ENCODE assay signal across 8 mouse cellular contexts in genomic region chr16:5255779-5256496, GRCm38 (mm10). TPM values are rescaled to one million over a fixed set of nuclear protein-coding genes. Genes with fewer than 3 reads are reported as not detected.
A peak's percentile ranks its signal among the peaks of the same experiment; 100 is the strongest.
DNase-seq lines count a peak whose midpoint lies in the region; ATAC-seq and TF ChIP-seq lines count a peak whose summit lies in the region.

Gene Eef2kmt, minus strand, starts transcription at chr16:5255983.

- peak within 1 kb of the TSS; percentile 84 for H3K9ac ChIP-seq in heart, embryonic 11.5 days (ENCODE audit: low read depth, low read length)
- H3K9ac ChIP-seq in kidney, embryonic 16.5 days (replicated peaks; ENCODE audit: low read length) = peak within 1 kb of the TSS; percentile 86
- H3K9ac ChIP-seq in liver, adult 2 months (ENCODE audit: low read depth, low read length) = peak within 1 kb of the TSS; percentile 73

- 1% methylated on average over 57 of the region's 57 CpGs for WGBS in heart, embryonic 11.5 days (ENCODE audit: insufficient replicate concordance)
- WGBS in kidney, embryonic 16.5 days = 1% methylated on average over 57 of the region's 57 CpGs
- 1% methylated on average over 57 of the region's 57 CpGs for WGBS in liver, adult 2 months

- H3K9me3 ChIP-seq in erythroblast, embryonic 14.5 days (ENCODE audit: control insufficient read depth, low read length) = no peaks in the 10 kb centered on the region
- H3K9me3 ChIP-seq in heart, embryonic 11.5 days (replicated peaks; ENCODE audit: control insufficient read depth, low read length) = no peaks in the 10 kb centered on the region
- no peaks in the 10 kb centered on the region for H3K9me3 ChIP-seq in kidney, embryonic 16.5 days (ENCODE audit: low read length)

- TF ChIP-seq CTCF in C2C12 (IDR thresholded peaks at IDR 0.05; ENCODE audit: control insufficient read depth, insufficient read depth, insufficient read length) = peak; percentile 64
- peak; percentile 78 for TF ChIP-seq CTCF in brain, embryonic 14.5 days (IDR thresholded peaks at IDR 0.05; ENCODE audit: borderline replicate concordance, extremely low read depth, insufficient read depth, insufficient read length)
- TF ChIP-seq CTCF in liver, adult 2 months (IDR thresholded peaks at IDR 0.05; ENCODE audit: low read depth, low read length) = peak; percentile 61

- H3K27ac ChIP-seq in heart, embryonic 11.5 days (ENCODE audit: low read depth, low read length) = peak within 1 kb of the TSS; percentile 67
- H3K27ac ChIP-seq in kidney, embryonic 16.5 days (ENCODE audit: low read length) = peak within 1 kb of the TSS; percentile 89
- peak within 1 kb of the TSS; percentile 32 for H3K27ac ChIP-seq in liver, adult 2 months (replicated peaks; ENCODE audit: insufficient read depth, low read depth, low read length)

- peak within 1 kb of the TSS; percentile 79 for H3ac ChIP-seq in C2C12 (ENCODE audit: control insufficient read depth, insufficient read length, low read depth)
- H3ac ChIP-seq in myocyte (ENCODE audit: control insufficient read depth, insufficient read length) = peak within 1 kb of the TSS; percentile 24

- H3K4me1 ChIP-seq in erythroblast, embryonic 14.5 days (ENCODE audit: control insufficient read depth) = peaks cover 25% of the 10 kb centered on the region
- H3K4me1 ChIP-seq in heart, embryonic 11.5 days (ENCODE audit: control insufficient read depth, insufficient read depth, low read length) = peaks cover 6% of the 10 kb centered on the region
- peaks cover 16% of the 10 kb centered on the region; the same call in 1 of the 2 replicates for H3K4me1 ChIP-seq in kidney, embryonic 16.5 days (ENCODE audit: insufficient read depth, low read length)
- H3K4me1 ChIP-seq in liver, adult 2 months (ENCODE audit: control insufficient read depth, insufficient read depth, low read length) = peaks cover 10% of the 10 kb centered on the region

- peak; percentile 96 for ATAC-seq in heart, embryonic 11.5 days (replicated peaks; ENCODE audit: insufficient number of reproducible peaks, low FRiP score, low TSS enrichment)
- peak; percentile 97 for ATAC-seq in kidney, embryonic 16.5 days (ENCODE audit: low FRiP score, low TSS enrichment)

- peak within 1 kb of the TSS; percentile 44 for H3K4me3 ChIP-seq in C2C12 (ENCODE audit: insufficient read depth, poor library complexity, severe bottlenecking)
- H3K4me3 ChIP-seq in erythroblast, embryonic 14.5 days (replicated peaks) = peak within 1 kb of the TSS; percentile 66
- peak within 1 kb of the TSS; percentile 65 for H3K4me3 ChIP-seq in heart, embryonic 11.5 days (ENCODE audit: low read depth, low read length)
- peak within 1 kb of the TSS; percentile 83 for H3K4me3 ChIP-seq in kidney, embryonic 16.5 days (ENCODE audit: low read length)
- peak within 1 kb of the TSS; percentile 71 for H3K4me3 ChIP-seq in liver, adult 2 months (ENCODE audit: insufficient read depth, low read depth, low read length)
- H3K4me3 ChIP-seq in myocyte = peak within 1 kb of the TSS; percentile 42

- TF ChIP-seq POLR2A in brain, embryonic 14.5 days (IDR thresholded peaks at IDR 0.05; ENCODE audit: borderline replicate concordance, extremely low read depth, insufficient read depth, insufficient read length, poor library complexity, severe bottlenecking) = peak; percentile 43; the same call in 1 of the 2 replicates
- TF ChIP-seq POLR2A in liver, adult 2 months (IDR thresholded peaks at IDR 0.05; ENCODE audit: extremely low read depth, insufficient read depth, low read length) = 0 out of 2 replicates have a peak, but pooled peaks have one; percentile 43
- peak; percentile 82 for TF ChIP-seq POLR2A in myocyte (IDR thresholded peaks at IDR 0.05; ENCODE audit: insufficient read length, low read depth)

- H3K79me3 ChIP-seq in C2C12 (ENCODE audit: low read depth) = no peaks in the 10 kb centered on the region

- H3K4me2 ChIP-seq in heart, embryonic 11.5 days = peak within 1 kb of the TSS; percentile 87
- H3K4me2 ChIP-seq in kidney, embryonic 16.5 days (replicated peaks; ENCODE audit: low read depth, low read length) = peak within 1 kb of the TSS; percentile 64
- peak within 1 kb of the TSS; percentile 96 for H3K4me2 ChIP-seq in myocyte (ENCODE audit: low read depth)

- H3K27me3 ChIP-seq in C2C12 (ENCODE audit: control insufficient read depth, insufficient read depth, insufficient read length) = no peaks in the 10 kb centered on the region
- no peaks in the 10 kb centered on the region for H3K27me3 ChIP-seq in erythroblast, embryonic 14.5 days (ENCODE audit: control insufficient read depth)
- H3K27me3 ChIP-seq in heart, embryonic 11.5 days (ENCODE audit: control insufficient read depth, insufficient read depth, low read length) = no peaks in the 10 kb centered on the region
- H3K27me3 ChIP-seq in kidney, embryonic 16.5 days (ENCODE audit: insufficient read depth, low read length) = no peaks in the 10 kb centered on the region
- H3K27me3 ChIP-seq in liver, adult 2 months (ENCODE audit: control insufficient read depth, insufficient read depth, low read length) = no peaks in the 10 kb centered on the region
- H3K27me3 ChIP-seq in myocyte (ENCODE audit: control insufficient read depth, insufficient read depth, insufficient read length) = no peaks in the 10 kb centered on the region
- H3K27me3 ChIP-seq in splenic B cell, adult 2 months (ENCODE audit: control insufficient read depth, insufficient read depth, low read length, poor library complexity, severe bottlenecking) = no peaks in the 10 kb centered on the region

- H3K79me2 ChIP-seq in C2C12 (ENCODE audit: control insufficient read depth, insufficient read depth) (peaks cover 8% of the 10 kb centered on the region), myocyte (ENCODE audit: control insufficient read depth, insufficient read depth) (no peaks in the 10 kb centered on the region)
- H3K79me2 ChIP-seq in liver, adult 2 months (ENCODE audit: control insufficient read depth, insufficient read depth, low read length) = no peaks in the 10 kb centered on the region

- H3K36me3 ChIP-seq in C2C12 (ENCODE audit: control insufficient read depth, insufficient read depth) (peaks cover 2% of the 10 kb centered on the region), myocyte (ENCODE audit: control insufficient read depth, insufficient read depth) (no peaks in the 10 kb centered on the region)
- peaks cover 12% of the 10 kb centered on the region for H3K36me3 ChIP-seq in erythroblast, embryonic 14.5 days (ENCODE audit: control insufficient read depth)
- no peaks in the 10 kb centered on the region for H3K36me3 ChIP-seq in heart, embryonic 11.5 days (ENCODE audit: control insufficient read depth, insufficient read depth, low read length)
- H3K36me3 ChIP-seq in kidney, embryonic 16.5 days (ENCODE audit: insufficient read depth, low read length) = peaks cover 8% of the 10 kb centered on the region; the same call in 1 of the 2 replicates
- H3K36me3 ChIP-seq in liver, adult 2 months (ENCODE audit: control insufficient read depth, insufficient read depth, low read length) = no peaks in the 10 kb centered on the region
- H3K36me3 ChIP-seq in splenic B cell, adult 2 months (ENCODE audit: control insufficient read depth, insufficient read depth, low read length, poor library complexity, severe bottlenecking) = no peaks in the 10 kb centered on the region; the same call in 1 of the 2 replicates

- peak; percentile 99 for DNase-seq in brain, embryonic 14.5 days (ENCODE audit: low read depth)
- peak; percentile 89 for DNase-seq in liver, adult 2 months (ENCODE audit: extremely low read depth, low read depth, low spot score)
- peak; percentile 99 for DNase-seq in splenic B cell, adult 2 months (ENCODE audit: low read depth, low spot score)

TF ChIP-seq in C2C12, 6 proteins besides CTCF, POLR2A, EP300 and RAD21:
- TF ChIP-seq FOSL1 (IDR thresholded peaks at IDR 0.05; ENCODE audit: insufficient read depth, low read length, poor library complexity, severe bottlenecking) = no peak
- peak; percentile 23 for TF ChIP-seq CEBPB (IDR thresholded peaks at IDR 0.05; ENCODE audit: low read depth)
- TF ChIP-seq MAX (IDR thresholded peaks at IDR 0.05) = peak; percentile 45

TF ChIP-seq in myocyte, 11 proteins besides CTCF, POLR2A, EP300 and RAD21:
- TF ChIP-seq MYOD1 (IDR thresholded peaks at IDR 0.05; ENCODE audit: control insufficient read depth in 1 of 3, insufficient read length in 2 of 3, low read depth in 2 of 3) (peak in 1 of 3 experiments; percentile 23), POLR2AphosphoS2 (IDR thresholded peaks at IDR 0.05; ENCODE audit: insufficient read length, low read depth) (peak; percentile 63), TCF12 (IDR thresholded peaks at IDR 0.05; ENCODE audit: insufficient read depth, poor library complexity, severe bottlenecking) (no peak), CEBPB (IDR thresholded peaks at IDR 0.05; ENCODE audit: insufficient read depth, poor library complexity, severe bottlenecking) (peak; percentile 36; the same call in 1 of the 2 replicates), MYOG (IDR thresholded peaks at IDR 0.05; ENCODE audit: control insufficient read depth in 1 of 3, insufficient read depth in 1 of 3, insufficient read length in 2 of 3, low read depth in 2 of 3) (peak in 1 of 3 experiments; percentile 25), USF1 (IDR thresholded peaks at IDR 0.05; ENCODE audit: low read depth) (peak; percentile 5), REST (IDR thresholded peaks at IDR 0.05; ENCODE audit: insufficient read depth, insufficient read length) (no peak)

RNA-seq across cellular contexts. Expression of gene Eef2kmt, which starts in this region (rescaled TPM):
- polyA plus RNA-seq in C2C12 (2012; fragmentation: generic; extraction: Trizol) (12.6 TPM), myocyte (2012; fragmentation: generic; extraction: Trizol) (21.0 TPM)
- polyA plus RNA-seq in brain, embryonic 14.5 days (2012; rRNA removed) = 11.2 and 13.8 TPM in 2 replicates
- 0.10 and 0.11 TPM in 2 replicates for polyA plus RNA-seq in erythroblast, embryonic 14.5 days (2012)
- polyA plus RNA-seq in heart, embryonic 11.5 days (2014; fragmentation: Nextera tagmentation; extraction: Ambion mirVana) = 20.5 and 24.9 TPM in 2 replicates
- 36.3 and 39.6 TPM in 2 replicates for polyA plus RNA-seq in kidney, embryonic 16.5 days (2015; fragmentation: Nextera tagmentation; extraction: Ambion mirVana)
- 7.2 and 9.0 TPM in 2 replicates for total RNA-seq in liver, adult 2 months (2014; rRNA removed)
- polyA plus RNA-seq in liver, adult 2 months (2012; rRNA removed) = 17.3 and 22.4 TPM in 2 replicates

Comparison
In these comparisons a context has a peak if more than half of its experiments do, and no peak if none do; other contexts are left out.
1. Peak in every context shown above with its lines: DNase-seq, ATAC-seq, H3K4me3 ChIP-seq and H3K27ac ChIP-seq.
2. RNA of gene Eef2kmt (polyA plus RNA-seq): 36.3 to 39.6 TPM in kidney, embryonic 16.5 days, 20.5 to 24.9 TPM in heart, embryonic 11.5 days, 17.3 to 22.4 TPM in liver, adult 2 months, 21.0 TPM in myocyte (single experiment), 12.6 TPM in C2C12 (single experiment) and 11.2 to 13.8 TPM in brain, embryonic 14.5 days; 0.10 to 0.11 TPM in erythroblast, embryonic 14.5 days; every median in the first group is over 10 times any median in the second.
3. H3K27ac ChIP-seq: peak in every context shown above with its lines; median percentile 89 in kidney, embryonic 16.5 days; 67 in heart, embryonic 11.5 days; 32 in liver, adult 2 months.